Mouse (Mus musculus) testis, postnatal 10 days (tissue): ENCODE data around the gene Serhl.

Experiments used
- DNase-seq: peaks from one replicate; pipeline ENCODE4 v3.0.0; 2021; ENCODE audit warnings: low spot score

The Serhl gene

DNA sequence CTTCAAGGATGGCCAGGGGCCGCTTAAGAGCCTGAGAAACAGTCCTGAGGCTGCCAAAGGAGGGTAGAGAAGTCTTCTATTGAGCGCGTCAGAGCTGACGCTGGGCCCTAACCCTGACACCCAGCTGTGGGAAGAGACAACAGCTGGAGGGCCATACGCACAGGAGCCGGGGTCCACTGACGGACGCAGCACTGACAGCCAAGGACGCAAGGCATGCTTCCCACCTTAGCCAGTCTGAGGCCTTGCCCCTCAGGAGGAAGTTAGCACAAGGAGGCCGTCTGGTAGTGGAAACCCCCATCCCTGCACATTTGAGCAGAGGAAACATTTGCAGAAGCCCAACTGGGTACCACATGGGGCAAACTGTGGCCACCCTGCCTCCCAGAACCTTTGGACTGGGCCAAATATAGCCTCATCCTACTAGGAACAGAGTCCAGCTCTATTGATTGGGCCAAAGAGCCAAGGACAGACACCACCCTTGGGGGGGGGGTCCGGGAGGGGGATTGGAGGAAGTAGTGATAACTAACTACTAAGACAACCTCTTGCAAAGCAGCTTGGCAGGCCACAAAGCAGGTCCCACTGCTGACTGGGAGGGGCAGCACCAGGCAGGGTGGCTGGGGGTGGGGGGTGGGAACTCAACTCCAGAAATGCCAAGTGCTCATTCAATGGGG is 73.6 kb downstream of the Serhl start:
- DNase-seq, result peak; percentile 43

DNA sequence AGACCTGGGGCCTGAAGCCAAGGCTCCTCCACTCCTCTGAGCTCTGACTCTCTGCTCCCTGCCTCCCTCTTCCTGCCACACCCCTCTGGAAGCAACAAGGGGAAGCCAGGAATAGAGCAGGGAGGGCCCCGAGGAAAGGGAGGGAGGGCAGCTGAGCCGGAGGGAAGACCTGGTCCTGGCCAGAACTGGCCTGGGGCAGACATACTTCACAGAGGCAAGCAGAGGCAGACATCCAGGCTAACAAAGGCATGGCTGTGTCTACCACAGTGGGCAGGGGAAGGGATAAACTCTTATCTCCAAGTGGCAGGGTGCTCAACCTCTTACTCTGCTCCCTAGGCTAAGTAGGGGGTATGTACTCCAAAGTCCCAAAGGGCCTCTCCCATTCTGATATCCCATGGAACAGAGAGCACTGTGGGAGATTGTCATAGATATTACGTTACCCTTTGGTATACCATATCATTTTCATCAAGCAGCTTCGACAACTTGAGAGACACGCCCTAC is 75.7 kb downstream of the Serhl start:
- DNase-seq, result peak; percentile 52

DNA sequence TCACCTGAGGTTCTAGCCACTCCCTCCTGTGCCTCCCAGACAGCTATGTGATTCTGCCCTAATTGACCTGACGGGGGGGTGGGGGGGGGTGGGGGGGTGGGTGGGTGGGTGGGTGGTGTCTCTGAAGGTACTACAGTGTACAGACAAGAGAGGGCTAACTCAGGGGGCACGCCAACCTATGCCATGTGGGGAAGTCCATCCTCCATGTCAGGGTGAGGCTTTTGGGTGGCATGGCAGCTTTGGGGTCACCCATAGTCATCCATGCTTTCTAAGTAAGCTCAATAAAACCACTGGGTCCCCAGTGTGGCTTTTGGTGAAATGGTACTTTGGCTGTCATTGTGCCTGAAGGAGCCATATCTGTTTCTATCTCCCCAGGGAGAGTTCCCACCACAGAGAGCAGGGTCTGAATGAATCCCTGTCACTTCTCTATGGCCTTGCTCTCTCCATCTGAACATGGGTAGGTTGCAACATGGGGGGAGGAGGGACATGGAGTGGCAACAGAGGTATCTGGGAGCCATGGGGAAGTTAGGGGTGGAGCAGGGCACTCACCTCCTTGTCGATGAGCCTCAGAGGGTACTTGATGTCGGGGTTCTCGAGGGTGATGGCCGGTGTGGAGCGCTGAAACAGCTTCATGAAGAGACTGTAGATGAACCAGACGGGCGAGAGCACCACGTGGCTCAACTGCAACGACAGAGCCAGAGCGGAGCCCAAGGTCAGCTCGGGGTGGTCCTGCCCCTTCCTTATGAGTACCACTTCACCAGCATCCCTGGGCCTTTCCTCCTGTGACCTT is 76.4 kb downstream of the Serhl start:
- DNase-seq, result peak; percentile 42
